Mouse (Mus musculus): ENCODE data around the gene Col9a2. TPM values are rescaled to one million over a fixed set of nuclear protein-coding genes. Genes with fewer than 3 reads are reported as not detected.

Col9a2 gene
- total RNA-seq, 2 experiments from 2014 or later = 3.4 to 3.8 TPM

DNA sequence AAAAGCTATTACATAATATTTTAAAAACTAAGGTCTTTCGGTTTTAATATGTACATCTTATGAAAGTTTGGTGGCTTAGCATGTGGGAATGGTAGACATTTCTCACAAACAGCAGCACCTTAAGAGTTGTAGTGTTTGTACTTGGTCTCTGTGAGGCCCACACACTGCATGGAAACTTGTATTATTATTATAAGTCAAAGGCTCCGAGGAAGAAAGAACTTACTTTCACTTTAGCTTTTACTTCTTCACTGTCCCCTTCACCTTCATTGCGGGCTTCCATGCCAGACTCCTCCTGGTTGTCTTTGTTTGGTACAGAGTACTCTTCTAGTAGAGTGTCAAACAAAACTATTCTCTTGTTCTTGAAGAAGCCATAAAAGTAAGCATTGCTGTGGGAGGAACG, 35.1 kb downstream of the Col9a2 start:
- DNase-seq (ENCODE audit: extremely low spot score in 1 of 2, low spot score in 1 of 2) = no peak

- no peak for DNase-seq (ENCODE audit: extremely low spot score in 1 of 2, low spot score in 1 of 2)
These were observed 38.9 kb downstream of the Col9a2 start for GRCm38 (mm10) chr4:121077915-121078646.

- DNase-seq (ENCODE audit: extremely low spot score in 1 of 2, low spot score in 1 of 2) = no peak
These were observed 41.2 kb downstream of the Col9a2 start for GRCm38 (mm10) chr4:121080395-121080794.

DNA sequence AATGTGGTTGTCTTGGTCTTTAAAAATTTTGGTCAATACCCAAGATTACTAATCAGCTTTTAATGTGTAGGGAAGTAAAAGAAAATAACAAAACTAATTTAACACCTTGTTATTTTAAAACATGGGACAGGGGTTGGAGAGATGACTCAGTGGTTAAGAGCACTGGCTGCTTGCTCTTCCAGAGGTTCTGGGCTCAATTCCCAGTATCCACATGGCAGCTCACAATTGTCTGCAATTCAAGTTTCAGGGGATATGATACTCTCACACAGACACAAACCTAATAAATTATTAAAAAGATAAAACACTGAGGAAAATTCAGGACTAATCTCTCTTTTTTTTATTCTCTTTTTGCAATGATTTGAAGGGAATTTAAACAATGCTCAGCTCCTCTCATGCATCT, 45.3 kb downstream of the Col9a2 start:
- no peak for DNase-seq (ENCODE audit: extremely low spot score in 1 of 2, low spot score in 1 of 2)

DNA sequence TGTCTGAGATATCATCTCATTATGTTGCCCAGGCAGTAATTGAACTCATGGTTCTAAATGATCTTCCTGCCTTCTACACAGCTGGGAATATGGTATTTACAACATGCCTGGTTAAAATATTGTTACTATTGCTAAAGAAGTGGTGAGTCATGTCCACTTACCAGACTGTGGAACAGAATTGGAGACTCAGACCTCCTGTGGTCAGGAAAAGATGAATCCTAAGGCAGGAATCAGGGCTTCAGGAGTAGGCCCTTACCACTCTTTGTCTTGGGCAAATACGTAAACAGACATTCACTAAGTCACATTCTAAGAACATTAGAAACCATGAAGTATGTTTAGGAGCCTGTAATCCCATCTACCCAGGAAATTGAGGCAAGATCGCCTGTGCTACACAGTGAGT, 49.5 kb downstream of the Col9a2 start:
- DNase-seq (ENCODE audit: extremely low spot score in 1 of 2, low spot score in 1 of 2) = no peak

DNA sequence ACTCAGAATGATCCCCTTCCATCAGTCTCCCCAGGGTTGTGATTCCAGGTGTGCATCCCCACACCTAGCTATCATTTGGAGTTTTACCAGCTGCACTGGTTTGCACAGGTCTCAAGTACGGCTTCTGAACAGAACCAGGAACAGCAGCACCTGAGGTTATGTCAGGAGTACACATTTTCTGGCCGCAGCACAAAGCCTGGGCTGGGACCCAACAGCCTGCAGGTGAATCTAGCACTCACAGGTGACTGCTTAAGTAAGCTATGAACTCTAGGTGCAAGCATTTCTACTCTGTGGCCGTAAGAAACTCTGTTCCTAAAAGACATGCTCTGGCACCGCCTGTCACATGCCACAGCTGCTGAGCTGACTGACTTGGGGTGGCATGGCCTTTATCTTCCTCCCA, 51.0 kb downstream of the Col9a2 start:
- no peak for DNase-seq (ENCODE audit: extremely low spot score in 1 of 2, low spot score in 1 of 2)

DNA sequence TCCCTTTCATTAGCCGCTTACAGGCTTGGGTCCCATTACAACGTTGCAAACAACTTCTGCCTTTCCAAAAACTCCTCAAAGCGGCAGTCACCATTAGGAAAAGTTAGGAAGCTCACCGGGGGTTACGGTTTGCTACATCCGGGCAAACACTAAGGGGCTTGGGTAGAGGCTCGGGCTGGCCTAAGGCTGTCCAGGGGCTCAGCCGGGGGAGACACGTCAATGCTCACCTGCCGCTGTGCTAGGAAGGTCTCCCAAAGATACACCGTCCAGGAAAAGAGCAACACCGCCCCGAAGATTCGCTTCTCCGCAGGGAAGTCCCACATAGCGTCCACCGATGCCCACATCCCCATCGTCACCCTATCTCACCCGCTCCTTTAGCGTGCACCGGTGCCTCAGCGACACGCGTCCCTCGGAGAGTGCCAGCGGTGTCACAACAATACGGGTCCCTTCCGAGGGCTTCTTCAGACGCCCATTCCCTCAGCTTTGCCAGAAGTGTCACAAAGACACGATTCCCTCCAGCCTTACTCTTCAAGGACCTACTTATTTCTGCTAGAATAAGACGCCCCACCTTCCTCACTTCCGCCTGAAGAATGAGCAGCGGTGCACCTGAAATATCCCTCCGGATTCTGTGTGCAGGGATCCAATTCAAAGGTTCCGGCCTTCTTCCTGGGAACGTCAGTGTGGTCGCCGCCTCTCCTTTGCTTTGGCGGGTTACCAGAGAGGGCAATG, 58.6 kb downstream of the Col9a2 start, which contains the start of gene Zmpste24:
Zmpste24 (minus strand) TSS at position 592 of the 729 bp plus-strand sequence.
- peak; percentile 83 to 87 for DNase-seq (ENCODE audit: extremely low spot score in 1 of 2, low spot score in 1 of 2)

DNA sequence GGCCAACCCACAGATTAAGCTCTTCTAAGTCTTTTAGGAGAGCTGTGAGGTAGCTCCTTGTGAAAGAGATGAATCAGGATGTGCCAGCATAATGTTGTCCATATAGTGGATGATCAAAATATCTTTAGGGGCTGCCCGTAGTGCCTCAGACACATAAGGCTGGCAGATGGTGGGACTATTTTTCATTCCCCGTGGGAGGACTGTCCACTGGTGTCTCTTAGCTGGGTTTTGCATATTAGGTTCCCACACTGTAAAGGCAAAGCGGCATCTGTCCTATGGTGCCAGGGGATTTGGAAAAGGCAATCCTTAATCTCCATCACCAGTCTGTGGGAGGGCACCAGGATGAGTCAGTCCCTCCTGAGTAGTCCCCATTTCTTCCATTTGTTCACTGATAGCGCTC, 64.1 kb downstream of the Col9a2 start:
- DNase-seq (ENCODE audit: extremely low spot score in 1 of 2, low spot score in 1 of 2) = no peak

Other genes with a start within 250 kb of the Col9a2 start
- 10 to 100 TPM; 48.7 to 49.1 TPM for gene Nfyc, start 207.8 kb upstream of the Col9a2 start, total RNA-seq (2021)
- 10 to 100 TPM; 24.2 to 30.6 TPM for gene Rims3, start 184.6 kb upstream of the Col9a2 start, total RNA-seq (2021)
- gene Exo5, start 114.4 kb upstream of the Col9a2 start, total RNA-seq (2021) = 10 to 100 TPM; 13.1 to 14.1 TPM
- gene Zfp69, start 87.7 kb upstream of the Col9a2 start, total RNA-seq (2021) = 1 to 10 TPM; 1.9 to 2.2 TPM
- gene Smap2, start 22.1 kb upstream of the Col9a2 start, total RNA-seq (2021) = 100 to 1,000 TPM; 156 to 157 TPM
- gene Zmpste24, start 58.9 kb downstream of the Col9a2 start, total RNA-seq (2021) = 10 to 100 TPM; 22.7 to 24.8 TPM
- not detected for gene Tmco2, start 69.8 kb downstream of the Col9a2 start, total RNA-seq (2021)
- gene Rlf, start 175.7 kb downstream of the Col9a2 start, total RNA-seq (2021) = 10 to 100 TPM; 28.4 to 31.8 TPM

Data from layer of hippocampus, postnatal 25 days (tissue).